Mouse (Mus musculus) cerebellum, postnatal 25 days (tissue): ENCODE measurements around the gene Gramd4.
"Not testable (repeated sequence)": the region's sequence is repeated elsewhere in the genome, so short reads cannot be mapped to it uniquely, and the experiment has no call there.

Experiments used
- DNase-seq, 2 experiments: peaks; one replicate each; pipeline ENCODE4 v3.0.0; 2021; ENCODE audit warnings: mixed read lengths in 2 of 2

The Gramd4 gene

DNA sequence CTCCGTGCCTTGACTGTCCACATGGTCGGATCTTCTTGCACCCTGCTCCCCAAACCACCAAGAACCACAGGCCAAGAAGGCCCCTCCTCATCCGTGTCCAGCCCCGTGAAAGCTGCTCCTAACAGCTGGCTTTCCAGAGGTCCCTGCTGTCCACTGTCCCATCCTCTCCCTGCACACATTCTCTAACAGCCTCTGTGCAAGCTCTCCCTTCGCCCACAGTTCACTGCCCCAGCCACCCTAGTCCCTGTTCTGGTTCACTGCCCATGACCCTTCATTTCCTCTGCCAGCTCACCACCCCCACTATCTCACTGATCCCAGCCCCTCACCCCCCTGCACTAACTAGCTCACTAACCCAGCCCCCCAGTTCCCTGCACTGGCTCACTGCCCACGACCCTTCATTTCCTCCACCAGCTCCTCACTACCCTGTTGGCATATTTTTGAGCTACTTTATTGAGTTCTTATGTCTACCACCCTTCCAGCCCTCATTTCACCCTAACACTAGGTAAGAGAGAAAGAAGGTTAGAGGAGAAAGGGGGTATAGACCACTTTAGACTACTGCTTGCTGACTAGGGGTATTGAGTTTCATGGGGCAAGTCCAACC lies 5.5 kb upstream of the Gramd4 start:
- DNase-seq = peak in 1 of 2 experiments; percentile 26

DNA sequence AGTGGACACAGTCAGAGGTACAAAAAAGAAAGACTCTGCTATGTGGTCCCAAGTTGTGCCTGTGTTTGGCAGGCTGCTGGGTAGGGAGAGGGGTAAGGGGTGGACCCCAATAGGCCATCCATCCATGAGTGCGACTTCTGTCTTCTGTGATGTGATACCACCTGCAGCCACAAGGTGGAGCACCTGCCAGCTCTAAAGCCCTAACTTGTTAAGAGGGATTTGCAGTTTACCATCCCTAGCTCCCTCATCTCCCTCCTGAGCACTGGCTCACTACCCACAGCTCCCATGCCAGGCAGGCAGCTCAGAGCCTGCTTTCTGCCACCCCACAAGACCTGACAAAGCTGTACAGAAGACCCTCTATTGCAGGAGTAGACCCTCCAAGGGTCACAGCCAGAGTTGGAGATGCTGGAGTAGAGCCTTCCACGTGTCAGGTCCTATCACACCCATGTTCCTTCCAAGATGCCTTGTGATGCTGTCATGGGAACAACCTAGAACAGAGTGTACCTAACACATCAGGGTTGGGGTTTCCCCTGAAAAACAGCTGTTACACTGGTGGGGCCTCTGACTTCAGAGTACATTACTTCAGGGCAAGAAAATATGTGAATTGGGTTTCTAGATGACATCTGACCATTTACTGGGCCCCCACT lies 3.5 kb upstream of the Gramd4 start:
- peak; percentile 91 to 93 for DNase-seq

DNA sequence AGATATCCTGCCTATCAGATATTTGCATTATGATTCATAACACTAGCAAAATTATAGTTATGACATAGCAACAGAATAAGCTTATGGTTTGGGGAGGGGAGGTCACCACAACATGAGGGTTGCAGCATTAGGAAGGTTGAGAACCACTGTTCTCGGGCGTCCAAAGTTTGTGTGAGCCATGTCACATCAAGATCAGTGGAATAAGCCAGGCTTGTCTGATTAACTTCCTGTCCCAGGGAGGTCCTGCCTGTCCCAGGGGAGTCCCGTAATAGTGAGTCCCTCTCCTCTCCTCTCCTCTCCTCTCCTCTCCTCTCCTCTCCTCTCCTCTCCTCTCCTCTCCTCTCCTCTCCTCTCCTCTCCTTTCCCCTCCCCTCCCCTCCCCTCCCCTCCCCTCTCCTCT lies 2.6 kb upstream of the Gramd4 start:
- DNase-seq = not testable (repeated sequence)

DNA sequence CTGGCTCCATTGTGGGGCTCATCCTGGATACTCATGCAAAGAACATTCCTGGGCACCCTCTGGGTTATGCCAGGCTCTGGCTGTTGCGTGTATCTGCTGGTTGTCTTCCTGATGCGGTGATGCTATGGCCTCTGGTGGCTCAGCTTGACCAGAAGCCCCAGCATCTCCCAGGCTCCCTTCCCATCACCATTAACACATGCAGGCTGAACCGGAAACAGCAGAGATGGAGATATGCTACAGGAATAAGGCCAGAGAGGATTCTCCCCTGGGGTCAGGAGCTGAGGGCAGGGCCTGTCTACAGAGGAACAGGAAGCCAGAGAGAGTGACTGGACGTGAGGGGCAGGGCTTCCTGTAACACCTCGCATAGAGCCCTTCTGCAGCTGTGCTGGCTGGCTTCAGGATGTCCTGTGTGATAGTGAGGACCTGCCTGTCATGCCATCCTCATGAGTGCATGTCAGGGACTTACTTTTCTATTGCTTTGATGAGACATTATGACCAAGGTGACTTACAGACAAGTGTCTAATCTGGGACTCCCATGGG lies 1.2 kb upstream of the Gramd4 start:
- peak in 1 of 2 experiments; percentile 26 for DNase-seq

DNA sequence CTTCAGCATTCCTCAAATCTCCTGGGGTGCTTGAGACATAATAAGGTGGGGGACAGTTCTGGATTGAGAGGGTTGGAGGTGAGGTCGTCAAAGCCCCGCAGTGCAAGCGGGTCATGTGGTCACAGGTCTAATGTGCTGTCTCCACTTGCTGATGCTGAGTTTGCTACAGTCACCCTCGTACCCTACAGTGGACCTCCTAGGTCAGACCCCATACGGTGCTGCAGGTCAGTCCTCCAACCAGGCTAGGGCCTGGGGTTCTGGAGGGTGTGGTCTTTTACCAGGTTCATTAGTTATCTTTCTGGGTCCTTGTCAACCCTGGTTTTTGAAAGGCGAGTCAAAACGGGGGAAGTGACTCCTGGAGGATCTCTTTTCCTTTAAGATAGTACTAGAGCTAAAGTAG lies 413 bp downstream of the Gramd4 start:
- peak; percentile 61 to 70 for DNase-seq

DNA sequence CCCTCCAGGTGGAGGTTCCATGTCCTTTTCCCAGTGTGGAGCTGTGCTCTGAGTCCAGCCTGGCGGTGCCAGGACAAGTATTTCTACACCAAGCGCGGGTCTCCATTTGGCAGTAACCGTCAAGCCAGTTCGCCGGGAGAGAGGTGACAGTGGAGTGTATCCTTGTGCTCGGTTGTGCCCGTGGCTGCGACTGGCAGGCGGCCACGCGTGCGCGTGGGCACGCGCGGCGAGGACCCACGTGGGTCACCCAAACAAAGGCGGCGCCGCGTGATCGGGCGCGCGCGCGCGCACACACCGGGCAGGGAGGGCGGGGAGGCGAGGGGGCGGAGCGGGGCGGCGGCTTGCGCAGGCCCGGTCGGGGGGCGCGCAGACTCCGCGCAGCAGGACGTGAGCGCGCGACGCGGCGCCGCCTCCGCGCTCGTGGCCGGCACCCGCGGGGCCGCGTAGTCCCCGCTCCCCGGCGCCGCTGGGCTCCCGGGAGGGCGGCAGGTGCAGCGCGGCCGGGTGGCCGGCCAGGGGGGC lies 960 bp downstream of the Gramd4 start:
- peak; percentile 95 to 98 for DNase-seq

DNA sequence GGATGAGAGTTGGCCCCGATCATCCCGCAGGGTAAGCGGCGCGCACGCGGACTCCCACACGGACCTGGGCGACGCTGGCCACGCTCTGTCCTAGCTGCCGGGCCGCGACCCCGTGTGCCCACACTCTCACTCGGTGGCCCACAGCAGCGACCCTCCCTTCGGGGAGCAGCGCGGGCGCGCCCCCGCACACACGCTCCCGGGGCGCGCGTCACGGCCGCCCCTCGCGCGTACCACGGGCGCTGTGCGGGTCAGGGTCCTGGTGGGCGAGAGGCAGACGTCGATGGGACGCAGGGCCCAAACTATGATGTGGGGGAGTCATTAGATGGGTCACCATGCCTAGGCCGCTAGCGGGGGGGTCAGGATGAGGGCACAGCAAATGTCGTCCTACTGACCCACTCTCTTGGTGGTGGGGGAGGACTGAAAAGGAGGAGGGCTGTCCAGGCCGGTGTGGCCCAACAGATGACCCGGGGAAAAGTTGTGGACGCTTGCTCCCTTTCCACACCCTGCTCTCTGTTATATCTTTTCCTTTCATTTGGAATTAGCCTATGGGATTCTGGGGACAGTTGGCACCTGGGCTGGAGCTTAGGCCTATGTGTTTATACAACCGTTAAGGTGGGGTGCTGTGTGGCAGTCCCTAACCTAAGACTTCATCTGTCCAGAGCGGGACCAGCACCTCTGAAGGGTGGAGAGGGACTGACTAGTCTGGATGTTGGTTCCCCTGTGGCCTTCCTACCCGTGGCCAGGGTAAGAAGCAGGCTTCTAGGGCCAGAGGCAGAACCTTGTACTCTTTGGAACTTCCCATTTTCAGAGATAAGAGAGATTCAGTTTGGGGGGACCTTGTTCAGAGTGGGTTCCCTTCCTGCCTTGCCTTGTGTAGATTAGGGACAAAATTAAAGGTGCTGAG lies 1.7 kb downstream of the Gramd4 start:
- DNase-seq = peak; percentile 63 to 71

DNA sequence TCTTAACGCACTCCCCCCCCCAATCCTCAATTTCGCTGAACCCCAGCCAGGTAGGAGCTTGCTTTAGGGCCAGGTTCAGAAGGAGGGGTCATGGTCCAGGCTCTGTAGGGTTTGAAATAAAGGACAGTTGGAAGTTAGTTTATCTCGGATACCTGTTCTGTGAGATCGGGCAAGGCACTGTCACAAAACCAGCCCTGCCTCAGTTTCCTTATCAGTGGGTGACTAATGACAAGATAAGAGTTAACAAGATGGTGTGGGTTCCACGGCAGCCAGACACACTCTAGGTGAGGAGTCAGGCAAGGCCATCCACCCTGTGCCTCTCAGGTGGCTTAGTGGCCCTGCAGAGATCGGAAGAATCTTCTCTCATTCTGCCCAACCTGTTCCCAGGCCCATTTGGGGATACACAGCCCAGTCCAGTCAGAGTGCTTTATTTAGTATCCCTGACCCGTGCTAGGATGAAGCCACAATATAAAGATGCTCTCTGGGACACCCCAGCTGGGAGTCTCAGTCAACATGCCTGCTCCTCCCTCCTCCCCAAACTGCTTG lies 2.4 kb downstream of the Gramd4 start:
- DNase-seq = peak in 1 of 2 experiments; percentile 30

DNA sequence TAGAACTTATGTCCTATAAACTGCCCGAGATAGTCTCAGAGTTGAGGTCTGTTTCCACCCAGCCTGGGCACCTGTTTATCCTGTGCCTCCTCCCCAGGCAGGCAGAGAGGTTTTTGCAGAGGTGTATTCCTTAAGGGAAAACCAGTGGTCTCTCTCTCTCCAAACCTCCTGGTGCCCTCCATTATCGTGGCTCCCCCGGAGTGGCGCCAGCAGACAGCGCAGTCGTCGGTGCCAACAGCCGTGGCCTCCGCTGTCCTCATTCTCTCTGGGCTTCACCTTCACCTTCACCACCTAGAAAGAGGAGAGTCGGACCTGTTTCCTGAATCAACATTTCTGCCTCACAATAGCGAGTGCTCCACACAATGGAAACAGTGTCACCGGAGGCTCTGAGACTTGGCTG lies 3.1 kb downstream of the Gramd4 start:
- peak in 1 of 2 experiments; percentile 43 for DNase-seq

DNA sequence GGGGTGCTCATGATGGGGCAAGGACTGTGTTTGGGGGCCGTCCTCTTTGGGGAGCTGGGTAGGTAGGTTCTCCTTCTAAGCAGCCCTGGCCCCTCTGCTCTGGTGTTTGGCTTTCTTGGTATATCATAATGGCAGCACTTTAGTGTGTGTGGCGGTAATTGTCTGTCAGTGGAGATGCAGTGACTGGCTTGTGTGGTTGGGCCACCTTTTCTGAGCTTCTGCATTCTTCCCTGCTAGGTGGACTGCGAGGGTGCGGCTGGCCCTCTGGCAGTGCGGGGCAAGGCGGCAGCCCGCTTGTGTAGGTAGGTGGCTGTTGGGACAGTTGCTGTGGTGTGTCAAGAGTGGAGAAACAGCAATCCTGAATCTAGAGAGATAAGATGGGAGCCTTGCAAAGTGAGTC lies 3.7 kb downstream of the Gramd4 start:
- DNase-seq = peak in 1 of 2 experiments; percentile 23

DNA sequence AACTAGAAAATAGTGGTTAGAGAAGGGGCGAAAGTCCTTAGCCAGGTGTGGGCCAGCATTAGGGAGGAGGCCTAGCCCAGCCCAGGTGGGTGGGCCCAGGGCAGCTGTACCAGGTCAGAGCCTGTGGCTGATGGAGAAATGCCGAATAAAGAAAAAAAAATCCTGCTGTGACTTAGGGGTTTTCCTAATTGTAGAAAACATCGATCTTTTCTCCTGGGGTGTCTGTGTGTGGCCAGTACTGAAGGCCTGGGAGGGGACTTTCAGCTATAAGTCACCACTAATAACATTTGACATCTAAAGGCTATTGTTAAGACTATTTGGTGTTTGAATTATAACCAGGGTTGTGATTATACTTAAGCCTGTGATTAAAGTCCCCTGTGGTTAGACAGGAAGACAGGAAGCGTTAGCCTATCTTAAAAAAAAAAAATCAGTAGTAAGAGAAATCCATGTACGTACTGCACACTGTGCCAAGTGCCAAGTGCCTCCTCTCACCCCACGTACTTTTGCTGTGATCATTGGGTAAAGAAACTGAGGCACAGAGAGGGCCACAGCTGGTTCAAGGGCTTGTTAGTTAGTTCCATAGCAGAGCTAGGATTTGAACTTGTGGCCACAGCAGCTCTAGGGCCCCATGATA lies 4.5 kb downstream of the Gramd4 start:
- DNase-seq = no peak

DNA sequence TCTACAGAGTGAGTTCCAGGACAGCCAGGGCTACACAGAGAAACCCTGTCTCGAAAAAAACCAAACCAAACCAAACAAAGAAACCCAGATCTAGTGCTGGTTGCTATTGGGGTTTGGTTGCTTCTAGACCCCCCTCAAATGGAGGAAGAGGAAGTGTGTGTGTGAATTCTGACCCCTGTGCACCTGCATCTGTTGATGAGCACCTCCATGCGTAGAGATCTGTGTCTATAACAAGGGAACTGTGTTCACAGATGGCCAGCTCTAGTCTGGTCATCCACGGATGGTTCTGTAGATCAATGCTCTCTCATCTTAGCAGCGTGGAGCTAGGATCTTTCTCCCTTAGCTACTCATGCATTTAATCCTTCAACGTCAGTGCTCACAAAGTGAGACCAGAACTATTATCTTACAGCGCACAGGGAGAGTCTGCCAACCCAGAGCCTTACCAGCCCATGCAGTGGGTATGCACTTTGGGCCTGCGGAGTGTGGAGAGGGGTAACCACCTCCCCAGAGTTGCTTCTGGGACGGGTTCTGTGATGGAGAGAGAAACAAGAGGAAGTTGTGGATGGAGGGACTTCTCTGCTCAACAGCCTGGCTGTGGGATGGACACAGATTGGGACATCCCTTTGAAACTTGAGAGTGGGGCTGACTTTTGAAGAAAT lies 6.8 kb downstream of the Gramd4 start:
- DNase-seq = no peak

DNA sequence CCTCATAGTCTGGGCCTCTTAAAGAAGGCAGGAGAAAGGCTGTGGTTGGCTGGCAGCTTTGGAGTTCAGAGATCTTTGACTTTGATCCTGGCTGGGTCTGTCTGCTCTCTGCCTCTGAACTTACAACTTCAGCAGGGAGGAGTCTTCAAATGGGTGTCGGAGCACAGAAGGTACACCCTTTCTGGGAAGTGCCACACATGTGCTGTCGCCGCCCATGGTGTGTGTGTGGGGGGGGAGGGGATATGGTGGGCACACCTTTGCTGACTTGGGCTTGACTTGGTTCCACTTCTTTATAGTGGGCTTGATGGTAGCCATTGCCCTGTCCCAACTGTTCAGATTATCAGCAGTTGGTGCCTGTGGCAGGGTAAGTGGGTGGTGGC lies 7.3 kb downstream of the Gramd4 start:
- DNase-seq = no peak

DNA sequence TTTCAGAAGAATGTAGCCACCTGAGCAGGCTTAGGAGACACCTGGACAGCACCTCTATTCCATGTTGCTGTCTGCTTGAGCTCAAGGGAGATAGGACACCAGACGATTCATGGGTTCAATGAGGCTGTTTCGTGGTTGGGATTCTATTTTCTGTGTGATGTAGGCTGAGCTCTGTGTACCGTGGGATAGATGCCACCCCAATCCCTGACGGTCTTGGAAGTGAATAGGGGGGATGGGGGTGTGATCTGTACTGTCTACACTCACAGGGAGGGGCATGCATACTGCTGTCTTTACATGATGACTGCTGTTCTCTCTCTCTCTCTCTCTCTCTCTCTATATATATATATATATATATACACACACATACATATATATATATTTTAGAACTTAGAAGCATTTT lies 7.9 kb downstream of the Gramd4 start:
- DNase-seq = no peak

DNA sequence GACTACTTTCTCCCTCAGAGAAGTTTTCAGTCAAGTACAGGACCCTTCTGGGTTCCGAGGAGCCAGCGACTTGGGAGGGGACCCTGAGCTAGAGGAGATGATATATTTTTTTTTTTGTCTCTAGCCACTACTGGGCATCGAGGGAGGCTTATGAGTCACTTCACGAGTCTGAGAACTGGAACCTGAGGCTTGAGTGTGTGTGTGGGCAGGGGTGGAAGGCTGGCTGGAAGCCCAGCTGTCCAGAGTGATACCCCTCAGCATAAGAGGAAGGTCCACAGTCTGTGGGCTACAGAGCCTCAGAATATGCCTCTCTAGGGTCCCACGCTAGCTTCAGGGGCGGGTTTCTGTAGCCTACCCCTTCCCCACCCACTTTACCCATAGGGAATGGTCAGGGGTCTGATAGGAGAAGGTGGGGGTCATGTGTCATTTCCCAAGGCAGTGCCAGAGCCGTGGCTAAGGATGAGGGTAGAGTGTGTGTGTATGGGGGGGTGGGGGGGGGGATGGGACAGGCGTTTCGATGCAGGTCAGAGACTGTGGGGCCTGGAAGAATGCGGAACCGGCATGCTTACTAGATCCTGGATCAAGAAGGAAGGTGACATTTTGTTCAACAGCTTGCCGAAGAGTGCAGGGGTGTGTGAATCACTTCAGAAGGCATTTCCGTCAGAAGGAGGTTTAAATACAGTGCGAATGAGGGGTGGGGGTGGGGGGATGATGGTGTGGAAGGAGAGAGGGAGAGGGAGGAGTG lies 9.5 kb downstream of the Gramd4 start:
- DNase-seq = peak in 1 of 2 experiments; percentile 14

DNA sequence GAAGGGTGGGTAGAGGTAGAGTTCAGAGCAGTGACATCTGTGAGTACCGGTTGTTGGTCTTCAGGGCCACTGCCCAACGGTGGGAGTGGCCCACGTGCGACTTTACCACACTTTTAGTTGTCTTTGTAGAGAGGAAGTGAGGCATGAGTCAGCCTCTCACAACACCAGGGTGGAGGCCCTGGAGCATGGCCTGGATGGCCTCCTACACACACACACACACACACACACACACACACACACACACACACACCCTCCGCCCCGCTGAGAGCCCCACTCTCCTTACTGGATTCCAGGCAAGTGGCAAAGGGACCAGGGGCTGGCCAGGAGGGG lies 10.1 kb downstream of the Gramd4 start:
- peak in 1 of 2 experiments; percentile 39 for DNase-seq

DNA sequence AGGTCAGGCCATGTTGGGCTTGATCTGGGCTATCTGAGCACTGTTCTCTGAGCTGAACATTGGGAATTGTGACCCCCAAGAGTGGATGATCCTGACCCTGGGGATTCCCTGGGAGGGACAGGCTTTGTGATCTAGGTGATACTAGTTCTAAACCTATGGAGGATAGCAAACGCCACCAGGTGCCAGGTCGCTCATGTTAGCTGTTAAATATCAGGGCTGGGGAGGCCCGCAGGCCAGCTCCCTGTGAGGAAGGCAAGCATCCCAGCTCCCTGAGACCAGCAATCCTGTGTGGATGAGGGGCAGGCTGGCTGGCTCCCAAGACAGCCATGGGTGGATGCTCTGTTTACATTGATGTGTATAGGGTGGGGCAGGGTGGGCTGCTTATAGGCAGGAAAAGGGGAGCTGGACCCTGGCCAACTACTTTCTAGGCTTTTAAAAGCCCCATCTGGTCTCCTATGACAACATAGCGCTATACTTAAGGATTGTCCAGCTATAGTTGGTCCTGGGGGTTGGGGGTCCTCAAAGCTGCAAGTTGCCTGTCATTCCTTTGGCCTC lies 10.5 kb downstream of the Gramd4 start:
- peak; percentile 44 to 49 for DNase-seq

DNA sequence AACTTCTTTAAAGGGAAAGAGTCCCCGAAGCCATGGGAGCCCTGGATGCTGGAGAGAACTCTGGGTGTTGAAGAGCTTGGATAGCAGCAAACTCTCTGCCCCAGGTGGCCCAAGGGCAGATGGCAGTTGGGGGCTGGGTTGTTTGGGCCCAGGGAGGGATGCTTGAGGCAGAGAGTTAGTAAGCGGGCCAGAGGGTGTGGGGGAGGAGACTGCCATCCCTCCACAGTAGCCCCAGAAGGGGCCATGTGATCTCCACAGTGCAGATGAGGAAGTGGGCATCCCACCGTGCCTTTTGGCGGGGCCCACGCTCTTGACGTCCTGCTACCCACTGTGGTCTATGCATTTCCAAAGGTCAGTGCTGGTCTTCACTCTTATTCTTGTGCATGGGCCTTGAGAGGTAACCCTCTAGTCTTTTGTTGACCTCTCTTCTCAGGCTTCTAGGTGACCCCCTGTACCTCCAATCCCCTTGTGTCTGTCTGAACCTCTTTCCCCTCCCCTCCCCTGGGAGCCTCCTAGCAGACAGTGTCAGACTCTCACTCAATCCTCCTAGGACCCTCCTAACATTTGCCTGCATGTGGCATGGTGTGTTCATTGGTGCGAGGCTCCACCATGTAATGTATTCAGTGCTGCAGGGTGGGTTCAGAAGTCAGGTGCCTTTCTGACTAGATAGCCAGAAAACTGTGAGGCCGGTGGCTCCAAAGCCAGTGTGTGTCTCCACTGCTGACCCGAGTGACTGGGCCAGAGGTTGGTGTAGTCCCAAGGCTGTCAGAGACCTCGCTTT lies 11.7 kb downstream of the Gramd4 start:
- DNase-seq = peak; percentile 72 to 78

DNA sequence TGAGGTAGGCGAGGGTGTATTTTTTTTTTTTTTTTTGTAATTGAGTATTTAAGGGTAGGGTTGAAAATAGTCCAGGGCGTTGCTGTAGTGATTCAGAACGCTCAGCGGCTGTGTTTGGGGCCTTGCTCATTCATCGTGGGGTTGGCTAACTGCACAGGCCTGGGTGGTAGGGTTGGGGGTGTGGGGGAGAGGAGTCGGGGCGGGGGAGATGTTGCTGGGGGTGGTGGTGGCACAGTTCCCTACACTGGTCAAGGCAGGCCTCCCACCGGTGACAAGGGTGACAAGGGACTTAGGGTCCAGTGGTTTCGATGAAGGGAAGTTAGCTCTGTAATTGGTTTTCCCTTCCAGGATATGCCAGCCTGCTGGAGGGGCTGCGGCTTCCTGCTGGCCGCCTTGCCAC lies 12.9 kb downstream of the Gramd4 start:
- no peak for DNase-seq

DNA sequence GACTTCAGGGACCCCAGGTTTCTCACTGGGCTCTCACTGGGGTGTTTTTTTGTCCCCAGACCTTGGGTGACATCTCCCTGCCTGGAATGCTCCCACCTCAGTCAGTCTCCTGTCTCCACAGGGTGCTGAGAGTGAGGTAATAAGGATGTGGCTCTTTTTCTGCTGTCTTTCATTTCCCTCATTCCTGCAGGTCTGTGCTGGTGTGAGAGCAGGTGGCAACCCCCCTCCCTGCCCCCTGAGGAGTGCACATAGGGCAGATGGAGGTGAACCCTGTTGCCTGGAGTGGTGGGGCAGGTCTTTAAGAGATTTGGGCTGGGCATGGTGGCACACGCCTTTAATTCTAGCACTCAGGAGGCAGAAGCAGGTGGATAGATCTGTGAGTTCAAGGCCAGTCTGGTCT lies 13.7 kb downstream of the Gramd4 start:
- DNase-seq = peak in 1 of 2 experiments; percentile 41
